In the genomic region with DNA sequence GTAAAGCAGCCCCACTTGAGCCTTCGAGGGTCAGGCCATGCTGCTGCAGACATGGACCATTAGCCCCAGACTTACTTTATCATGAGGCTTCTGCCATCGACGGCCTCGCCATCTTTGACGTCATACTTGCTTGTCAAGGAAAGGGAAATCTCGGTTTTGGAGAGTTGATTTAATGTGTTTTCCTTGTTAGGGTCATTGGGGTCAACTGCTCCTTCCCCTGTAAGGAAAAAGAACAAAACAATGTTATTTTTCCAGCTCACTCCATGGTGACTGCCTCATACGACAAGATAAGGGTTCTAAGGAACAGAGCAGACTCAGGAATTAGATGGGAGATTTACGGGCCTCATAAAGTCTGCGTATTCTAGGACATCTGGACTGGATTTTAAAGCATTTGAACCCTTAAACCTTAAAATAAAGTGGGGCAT, we compare ENCODE assay signal across 18 mouse cellular contexts. TPM values are rescaled to one million over a fixed set of nuclear protein-coding genes. Genes with fewer than 3 reads are reported as not detected.
A peak's percentile ranks its signal among the peaks of the same experiment; 100 is the strongest.
DNase-seq lines count a peak whose midpoint lies in the region; ATAC-seq lines count a peak whose summit lies in the region.
"Had no signal": no experiment of that assay in that cellular context is flagged by ENCODE, and none has a peak within 500 bp of the region (broad histone marks: within the 10 kb centered on the region; RNA-seq: fewer than 3 reads in every experiment).

No protein-coding gene starts in this region.

- whole genome bisulfite sequencing in intestine, embryonic 16.5 days = 38% methylated on average over 9 of the region's 9 CpGs
- WGBS in forebrain, embryonic 13.5 days = 88% methylated on average over 9 of the region's 9 CpGs

- DNase-seq in adrenal gland, postnatal 14 days = peak; percentile 35
- no peak for DNase-seq in adrenal gland, adult 18-20 months (ENCODE audit: low spot score in 2 of 2)
- DNase-seq in embryo, embryonic 10 days (ENCODE audit: low spot score) = peak; percentile 68
- DNase-seq in kidney, adult 8-10 months = peak; percentile 48 to 74
- peak; percentile 64 to 84 for DNase-seq in kidney, postnatal 36 days
- DNase-seq in lung, postnatal 4 days = no peak
- DNase-seq: cerebellum, adult 11 months; lung, postnatal 14 days; right cerebral cortex, adult 18-20 months; thymus, postnatal 25 days had no signal

- no peaks in the 10 kb centered on the region for H3K27me3 ChIP-seq in intestine, embryonic 16.5 days (replicated peaks; ENCODE audit: control insufficient read depth, insufficient read depth, low read length)
- no peaks in the 10 kb centered on the region for H3K27me3 ChIP-seq in forebrain, embryonic 13.5 days
- H3K27me3 ChIP-seq: CH12.LX; liver, embryonic 15.5 days; midbrain, embryonic 13.5 days had no signal

- H3K9me3 ChIP-seq in intestine, embryonic 16.5 days (ENCODE audit: control insufficient read depth, low read length) = no peaks in the 10 kb centered on the region
- H3K9me3 ChIP-seq in forebrain, embryonic 13.5 days (replicated peaks) = no peaks in the 10 kb centered on the region
- H3K9me3 ChIP-seq: hindbrain, embryonic 10.5 days; liver, embryonic 15.5 days; midbrain, embryonic 13.5 days had no signal

- H3K4me1 ChIP-seq in intestine, embryonic 16.5 days (ENCODE audit: control insufficient read depth, insufficient read depth, low read length) = peaks cover 5% of the 10 kb centered on the region
- peaks cover 2% of the 10 kb centered on the region; the same call in 1 of the 2 replicates for H3K4me1 ChIP-seq in forebrain, embryonic 13.5 days
- H3K4me1 ChIP-seq: midbrain, embryonic 13.5 days had no signal

- no peak for ATAC-seq in intestine, embryonic 16.5 days
- ATAC-seq in forebrain, embryonic 13.5 days = no peak
- ATAC-seq: forebrain, embryonic 14.5 days; midbrain, embryonic 13.5 days had no signal

- no peak overlapping the region for H3K4me3 ChIP-seq in intestine, embryonic 16.5 days (ENCODE audit: low read length)
- H3K4me3 ChIP-seq in forebrain, embryonic 13.5 days = no peak overlapping the region
- H3K4me3 ChIP-seq: hindbrain, embryonic 10.5 days; liver, embryonic 15.5 days; midbrain, embryonic 13.5 days; myocyte had no signal

- H3K9ac ChIP-seq in intestine, embryonic 16.5 days (ENCODE audit: low read depth, low read length) = no peak overlapping the region
- no peak overlapping the region for H3K9ac ChIP-seq in forebrain, embryonic 13.5 days
- H3K9ac ChIP-seq: liver, embryonic 15.5 days; midbrain, embryonic 13.5 days had no signal

- no peak overlapping the region for H3K27ac ChIP-seq in intestine, embryonic 16.5 days (ENCODE audit: low read length)
- H3K27ac ChIP-seq in forebrain, embryonic 13.5 days = no peak overlapping the region
- H3K27ac ChIP-seq: hindbrain, embryonic 10.5 days; liver, embryonic 15.5 days; midbrain, embryonic 13.5 days had no signal

- no peaks in the 10 kb centered on the region for H3K36me3 ChIP-seq in intestine, embryonic 16.5 days (ENCODE audit: control insufficient read depth, insufficient read depth, low read length)
- H3K36me3 ChIP-seq in forebrain, embryonic 13.5 days (ENCODE audit: poor library complexity, severe bottlenecking) = peaks cover 33% of the 10 kb centered on the region; the same call in 1 of the 2 replicates

- no peak overlapping the region for H3K4me2 ChIP-seq in intestine, embryonic 16.5 days (ENCODE audit: low read depth, low read length)
- H3K4me2 ChIP-seq in forebrain, embryonic 13.5 days = no peak overlapping the region
- H3K4me2 ChIP-seq: liver, embryonic 15.5 days; midbrain, embryonic 13.5 days had no signal

RNA-seq across cellular contexts. Expression of gene F2r, which starts 28.4 kb away (rescaled TPM):
- total RNA-seq in adrenal gland, postnatal 14 days (2021) = 93.1 and 98.8 TPM in 2 replicates
- total RNA-seq in adrenal gland, adult 18-20 months (2021) = 100 to 1,000 TPM in 1 of 2 experiments, 10 to 100 TPM in 1; 91.0 to 163 TPM
- polyA plus RNA-seq in intestine, embryonic 16.5 days (2015; fragmentation: Nextera tagmentation; extraction: Ambion mirVana) = 41.0 and 41.7 TPM in 2 replicates
- 92.3 and 95.1 TPM in 2 replicates for polyA plus RNA-seq in forebrain, embryonic 13.5 days (2015; fragmentation: Nextera tagmentation; extraction: Ambion mirVana)

RNA-seq across cellular contexts. Expression of gene F2rl2, which starts 50.0 kb away (rescaled TPM):
- 0.38 and 0.48 TPM in 2 replicates for total RNA-seq in adrenal gland, postnatal 14 days (2021)
- total RNA-seq in adrenal gland, adult 18-20 months (2021) = under 1 TPM; 0.17 to 0.19 TPM
- polyA plus RNA-seq in intestine, embryonic 16.5 days (2015; fragmentation: Nextera tagmentation; extraction: Ambion mirVana) = 0.21 and 0.38 TPM in 2 replicates
- 0.52 and 0.58 TPM in 2 replicates for polyA plus RNA-seq in forebrain, embryonic 13.5 days (2015; fragmentation: Nextera tagmentation; extraction: Ambion mirVana)

Comparison
In these comparisons a context has a peak if more than half of its experiments do, and no peak if none do; other contexts are left out.
1. DNase-seq: peak in adrenal gland, postnatal 14 days (single experiment), embryo, embryonic 10 days (single experiment), kidney, adult 8-10 months (2 of 2) and kidney, postnatal 36 days (2 of 2); none in adrenal gland, adult 18-20 months (0 of 2) and lung, postnatal 4 days (0 of 2).